Mouse (Mus musculus) adrenal gland, adult (tissue): ENCODE measurements around the gene Pop5.

Experiments
- DNase-seq, 2 experiments: peaks; one replicate each; pipeline ENCODE4 v3.0.0; 2022 to 2023; ENCODE audit warnings: low spot score in 1 of 2; ENCODE audit not compliant: inconsistent age in 2 of 2

The Pop5 gene

GRCm38 (mm10) chr5:115294173-115294572, 58.5 kb downstream of the Pop5 start:
- DNase-seq, result peak in 1 of 2 experiments; percentile 48
